Mouse (Mus musculus) brain, embryonic 14.5 days (tissue): ENCODE measurements around the gene Vmn2r89.

Source experiments
- CTCF ChIP-seq: fragments of 200-500 bp; IDR thresholded peaks from 2 replicates; pipeline ENCODE4 v1.5.1; 2012; ENCODE audit warnings: inconsistent platforms, mild to moderate bottlenecking, moderate library complexity, borderline replicate concordance; ENCODE audit not compliant: insufficient read depth, insufficient read length; ENCODE audit errors: extremely low read depth
- POLR2A ChIP-seq: fragments of 200-500 bp; IDR thresholded peaks from 2 replicates; pipeline ENCODE4 v1.6.1; 2012; ENCODE audit warnings: mild to moderate bottlenecking, inconsistent platforms, borderline replicate concordance; ENCODE audit not compliant: poor library complexity, insufficient read depth, insufficient read length, severe bottlenecking; ENCODE audit errors: extremely low read depth

DNA sequence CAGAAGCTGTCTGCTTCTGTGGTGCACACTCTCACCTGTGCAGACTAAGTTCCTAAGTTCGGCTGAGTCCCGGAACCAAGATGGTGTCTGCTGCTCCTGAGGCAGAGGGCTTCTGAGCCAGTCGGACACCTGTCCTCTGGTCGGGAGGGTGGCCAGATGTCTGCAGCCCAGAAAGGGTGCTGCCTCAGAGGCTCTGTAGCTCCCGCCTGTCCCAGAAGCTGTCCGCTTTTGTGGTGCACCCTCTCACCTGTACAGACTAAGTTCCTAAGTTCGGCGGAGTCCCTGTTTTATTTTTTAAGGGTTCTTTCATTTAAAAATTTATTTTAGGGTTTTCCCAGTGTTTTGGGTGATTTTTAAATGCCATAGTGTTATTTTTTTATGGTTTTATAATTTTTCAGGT is 55.8 kb downstream of the Vmn2r89 start:
- TF ChIP-seq POLR2A (no peak), CTCF (no peak)
